Mouse (Mus musculus) heart, embryonic 16.5 days (tissue): ENCODE results near the gene Rasgrp3. TPM values are rescaled to one million over a fixed set of nuclear protein-coding genes. Genes with fewer than 3 reads are reported as not detected.

Experiments used
- ATAC-seq: fragments of 200-750 bp; cut with Nextera tagmentation; replicated peaks from 2 replicates; pipeline ENCODE4 v1.8.0; 2017; ENCODE audit warnings: moderate number of reproducible peaks; ENCODE audit not compliant: insufficient read depth, low FRiP score; ENCODE audit errors: extremely low read depth
- H3K27ac ChIP-seq: fragments of 300-500 bp; sonication (generic); 2 replicates; pipeline ENCODE4 v1.5.1; 2014; ENCODE audit warnings: mild to moderate bottlenecking, low read length, control low read depth, moderate library complexity
- H3K27me3 ChIP-seq: fragments of 300-500 bp; sonication (generic); 2 replicates; pipeline ENCODE4 v1.6.1; 2014; ENCODE audit warnings: low read length, mixed read lengths; ENCODE audit not compliant: control insufficient read depth, insufficient read depth
- H3K36me3 ChIP-seq: fragments of 300-500 bp; sonication (generic); 2 replicates; pipeline ENCODE4 v1.6.1; 2014; ENCODE audit not compliant: control insufficient read depth, insufficient read depth
- H3K4me1 ChIP-seq: fragments of 300-500 bp; sonication (generic); 2 replicates; pipeline ENCODE4 v1.6.1; 2014; ENCODE audit warnings: low read length, mixed read lengths; ENCODE audit not compliant: control insufficient read depth, insufficient read depth
- H3K4me2 ChIP-seq: fragments of 300-500 bp; sonication (generic); 2 replicates; pipeline ENCODE4 v1.6.1; 2014; ENCODE audit warnings: low read depth, mild to moderate bottlenecking, control low read depth, low read length
- H3K4me3 ChIP-seq: fragments of 300-500 bp; sonication (generic); 2 replicates; pipeline ENCODE4 v1.5.1; 2014; ENCODE audit warnings: mild to moderate bottlenecking, control low read depth, low read length
- H3K9ac ChIP-seq: fragments of 300-500 bp; sonication (generic); 2 replicates; pipeline ENCODE4 v1.6.1; 2014; ENCODE audit warnings: low read length, control low read depth
- H3K9me3 ChIP-seq: fragments of 300-500 bp; sonication (generic); replicated peaks from 2 replicates; pipeline ENCODE4 v1.6.1; 2016; ENCODE audit warnings: low read length; ENCODE audit not compliant: control insufficient read depth
- WGBS: fragments of 180-500 bp; shearing (Covaris S2); extraction: QIAGEN DNeasy Blood & Tissue Kit; methylation state at CpG from one replicate; pipeline ENCODE4 v1.1.7; 2014; 5-methylcytosine and 5-hydroxymethylcytosine counted together
- polyA plus RNA-seq: library from polyadenylated mRNA; unstranded; fragments of >200 nt; fragmentation: Nextera tagmentation; extraction: Ambion mirVana; gene quantifications from 2 replicates; pipeline ENCODE4 v1.2.1, GENCODE M21; 2015

The Rasgrp3 gene
- polyA plus RNA-seq, 1 experiment from 2014 or later = 17.2 TPM

DNA sequence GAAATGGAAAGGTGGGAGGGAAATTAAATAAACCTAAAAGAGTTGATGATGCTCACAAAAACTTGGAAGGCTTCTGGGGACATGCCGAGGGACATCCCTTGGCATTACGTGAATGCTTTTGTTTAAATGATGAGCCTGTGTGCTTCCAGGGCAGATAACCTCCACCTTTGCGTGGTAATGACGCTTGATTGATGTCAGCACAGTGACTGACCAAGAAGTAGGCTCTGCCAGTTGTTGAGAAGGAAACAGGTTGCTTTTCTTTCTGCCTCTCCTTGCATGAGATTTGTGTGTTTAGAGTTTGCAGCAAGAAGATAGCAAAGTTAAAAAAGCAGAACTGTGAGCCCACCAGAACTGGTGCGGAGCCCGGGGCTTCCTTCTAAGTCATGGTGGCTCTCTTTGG lies 1.1 kb downstream of the Rasgrp3 start:
- Histone ChIP-seq H3K4me2 (peak overlapping the region; percentile 14; the same call in 1 of the 2 replicates), H3K4me1 (peaks cover 6% of the 10 kb centered on the region), H3K9ac (peak overlapping the region; percentile 50; the same call in 1 of the 2 replicates), H3K4me3 (peak overlapping the region; percentile 40), H3K9me3 (no peaks in the 10 kb centered on the region), H3K27me3 (no peaks in the 10 kb centered on the region), H3K36me3 (no peaks in the 10 kb centered on the region), H3K27ac (peak overlapping the region; percentile 43)
- 58% methylated on average over 6 of the region's 6 CpGs for WGBS
- no peak for ATAC-seq

DNA sequence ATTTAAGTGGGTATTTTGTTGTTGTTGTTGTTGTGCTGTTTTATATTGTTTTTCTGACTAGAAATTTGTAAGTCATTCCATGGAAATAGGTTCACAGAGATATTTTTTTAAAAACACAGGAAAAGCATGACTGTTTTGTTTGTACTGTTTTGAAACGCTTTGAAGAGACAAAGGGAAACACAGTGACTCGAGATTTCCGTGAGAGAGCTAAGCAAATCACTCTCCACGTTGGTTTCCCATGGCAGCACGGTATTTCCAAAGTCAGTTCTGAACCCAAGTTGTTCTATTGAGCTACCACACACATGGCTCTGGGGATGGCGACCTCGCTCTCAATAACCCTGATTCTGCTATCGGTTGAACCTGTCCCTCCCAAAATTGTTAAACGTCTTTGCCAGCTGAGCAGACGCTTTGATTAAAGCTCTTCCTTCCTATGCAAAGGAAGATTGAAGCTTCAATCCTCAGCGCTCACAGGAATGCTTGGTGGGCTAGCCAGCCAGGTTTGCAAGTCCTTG lies 1.6 kb downstream of the Rasgrp3 start:
- Histone ChIP-seq H3K27ac (peak overlapping the region; percentile 43), H3K9ac (peak overlapping the region; percentile 14; the same call in 1 of the 2 replicates), H3K4me1 (peaks cover 6% of the 10 kb centered on the region)

GRCm38 (mm10) chr17:75438162-75438561 lies 2.5 kb downstream of the Rasgrp3 start:
- WGBS = 28% methylated on average over 5 of the region's 5 CpGs
- Histone ChIP-seq H3K9ac (no peak overlapping the region), H3K27me3 (no peaks in the 10 kb centered on the region), H3K9me3 (no peaks in the 10 kb centered on the region), H3K36me3 (no peaks in the 10 kb centered on the region), H3K4me2 (peak overlapping the region; percentile 34; the same call in 1 of the 2 replicates), H3K4me1 (peaks cover 9% of the 10 kb centered on the region), H3K27ac (no peak overlapping the region), H3K4me3 (peak overlapping the region; percentile 23)
- no peak; the same call in 1 of the 2 replicates for ATAC-seq

More for the DNA sequence above, 1.6 kb downstream of the Rasgrp3 start:
- no peaks in the 10 kb centered on the region for H3K36me3 ChIP-seq
- no peak for ATAC-seq
- WGBS = 56% methylated on average over 11 of the region's 11 CpGs
- H3K27me3 ChIP-seq = no peaks in the 10 kb centered on the region
- H3K9me3 ChIP-seq = no peaks in the 10 kb centered on the region
- H3K4me2 ChIP-seq = peak overlapping the region; percentile 14
- peak overlapping the region; percentile 40 for H3K4me3 ChIP-seq

- H3K27me3 ChIP-seq = no peaks in the 10 kb centered on the region
- H3K9me3 ChIP-seq = no peaks in the 10 kb centered on the region
- H3K4me2 ChIP-seq = 0 out of 2 replicates have a peak overlapping the region, but pooled peaks have one; percentile 4
- ATAC-seq = no peak
- H3K27ac ChIP-seq = no peak overlapping the region
- no peak overlapping the region for H3K9ac ChIP-seq
- peaks cover 12% of the 10 kb centered on the region for H3K4me1 ChIP-seq
- no peaks in the 10 kb centered on the region for H3K36me3 ChIP-seq
- 75% methylated on average over 14 of the region's 14 CpGs for WGBS
- H3K4me3 ChIP-seq = no peak overlapping the region
Measured at GRCm38 (mm10) chr17:75439062-75439461, 3.4 kb downstream of the Rasgrp3 start.

GRCm38 (mm10) chr17:75440619-75441018 lies 4.9 kb downstream of the Rasgrp3 start:
- Histone ChIP-seq H3K4me2 (no peak overlapping the region), H3K36me3 (no peaks in the 10 kb centered on the region), H3K4me3 (no peak overlapping the region), H3K9me3 (no peaks in the 10 kb centered on the region), H3K9ac (no peak overlapping the region), H3K4me1 (peaks cover 12% of the 10 kb centered on the region), H3K27ac (no peak overlapping the region), H3K27me3 (no peaks in the 10 kb centered on the region)
- ATAC-seq = no peak; the same call in 1 of the 2 replicates
- WGBS = 67% methylated on average over 7 of the region's 7 CpGs

DNA sequence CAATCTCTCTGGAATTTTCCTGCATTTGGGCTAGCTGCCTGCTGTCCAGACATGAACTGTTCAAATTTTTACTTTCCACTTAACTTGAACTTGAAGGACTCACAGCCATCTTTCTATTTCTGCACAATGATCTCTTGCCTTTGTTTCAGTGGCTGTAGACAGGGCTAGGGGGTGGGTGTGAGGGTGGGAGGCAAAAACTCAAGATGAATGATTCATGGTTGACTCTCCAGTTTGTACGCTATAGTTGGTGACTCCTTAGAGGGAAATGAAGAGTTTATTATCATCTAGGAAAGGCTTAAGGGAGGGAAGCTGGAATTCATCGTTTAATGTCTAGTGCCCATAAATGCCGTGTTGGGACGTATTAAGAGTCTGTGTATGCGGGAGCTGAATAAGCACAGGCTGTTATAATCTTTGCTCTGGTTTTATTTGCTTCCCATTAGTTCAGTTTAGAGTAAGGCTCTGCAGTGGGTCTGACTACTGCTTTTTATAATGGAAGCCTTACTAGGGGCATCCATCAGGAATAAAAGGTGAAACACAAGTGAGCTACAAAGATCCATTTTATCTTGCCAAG lies 5.6 kb downstream of the Rasgrp3 start:
- Histone ChIP-seq H3K9me3 (no peaks in the 10 kb centered on the region), H3K4me3 (no peak overlapping the region), H3K4me1 (peaks cover 8% of the 10 kb centered on the region), H3K36me3 (no peaks in the 10 kb centered on the region), H3K4me2 (peak overlapping the region; percentile 21; the same call in 1 of the 2 replicates), H3K9ac (no peak overlapping the region), H3K27ac (peak overlapping the region; percentile 77), H3K27me3 (no peaks in the 10 kb centered on the region)
- WGBS = 75% methylated on average over 5 of the region's 5 CpGs
- ATAC-seq = no peak

DNA sequence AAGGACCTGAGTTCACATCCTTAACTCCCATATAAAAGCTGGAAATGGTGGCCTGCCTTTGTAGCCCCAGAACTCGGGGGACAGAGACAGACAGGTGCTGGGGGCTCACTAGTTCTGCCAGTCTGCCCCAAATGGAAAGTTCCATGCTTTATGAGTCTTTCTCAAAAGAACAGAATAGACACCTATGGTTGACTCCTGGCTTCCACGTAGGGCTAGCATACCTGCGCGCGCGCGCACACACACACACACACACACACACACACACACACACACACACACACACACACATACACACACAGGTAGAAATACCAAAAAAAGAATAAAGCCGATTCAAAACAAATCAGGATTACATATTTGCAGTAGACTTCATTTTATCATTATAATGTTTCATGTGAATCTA lies 6.7 kb downstream of the Rasgrp3 start:
- Histone ChIP-seq H3K4me1 (peaks cover 8% of the 10 kb centered on the region), H3K9ac (no peak overlapping the region), H3K4me3 (no peak overlapping the region), H3K9me3 (no peaks in the 10 kb centered on the region), H3K4me2 (no peak overlapping the region), H3K27me3 (no peaks in the 10 kb centered on the region), H3K27ac (no peak overlapping the region), H3K36me3 (no peaks in the 10 kb centered on the region)
- no peak for ATAC-seq
- 91% methylated on average over 8 of the region's 8 CpGs for WGBS

- H3K4me2 ChIP-seq = peak overlapping the region; percentile 20
Measured at GRCm38 (mm10) chr17:75443064-75443621, 7.4 kb downstream of the Rasgrp3 start.

DNA sequence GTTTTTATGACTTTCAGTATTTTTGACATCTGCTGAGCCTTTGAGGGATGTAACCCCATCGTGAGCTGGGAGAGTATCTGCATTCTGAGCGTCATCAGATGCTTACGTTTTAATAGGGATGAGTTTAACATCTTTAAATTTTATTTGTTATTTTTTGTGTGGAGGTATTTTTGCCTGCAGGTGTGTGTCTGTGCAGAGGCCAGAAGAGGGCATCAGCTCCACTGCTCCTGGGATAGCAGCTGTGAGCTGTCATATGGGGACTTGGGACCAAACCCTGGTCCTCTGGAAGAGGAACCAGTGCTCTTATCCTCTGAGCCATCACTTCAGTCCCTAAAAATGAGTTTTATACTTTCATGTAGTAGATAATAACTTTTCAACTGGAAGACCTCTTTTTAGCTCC lies 12.6 kb downstream of the Rasgrp3 start:
- Histone ChIP-seq H3K4me2 (no peak overlapping the region), H3K4me3 (no peak overlapping the region), H3K4me1 (peaks cover 6% of the 10 kb centered on the region), H3K27me3 (no peaks in the 10 kb centered on the region), H3K9me3 (no peaks in the 10 kb centered on the region), H3K36me3 (no peaks in the 10 kb centered on the region), H3K27ac (no peak overlapping the region), H3K9ac (no peak overlapping the region)
- whole genome bisulfite sequencing = 91% methylated on average over 3 of the region's 3 CpGs
- ATAC-seq = no peak

More at GRCm38 (mm10) chr17:75443064-75443621, 7.4 kb downstream of the Rasgrp3 start:
- H3K36me3 ChIP-seq = no peaks in the 10 kb centered on the region
- H3K4me1 ChIP-seq = peaks cover 7% of the 10 kb centered on the region
- WGBS = 35% methylated on average over 6 of the region's 6 CpGs
- no peak overlapping the region for H3K4me3 ChIP-seq
- H3K9me3 ChIP-seq = no peaks in the 10 kb centered on the region
- H3K9ac ChIP-seq = no peak overlapping the region
- ATAC-seq = 0 out of 2 replicates have a peak, but pooled peaks have one; percentile 24
- H3K27ac ChIP-seq = peak overlapping the region; percentile 25; the same call in 1 of the 2 replicates
- no peaks in the 10 kb centered on the region for H3K27me3 ChIP-seq
